Mouse (Mus musculus): ENCODE measurements around the gene Wdr37. TPM values are rescaled to one million over a fixed set of nuclear protein-coding genes. Genes with fewer than 3 reads are reported as not detected.

Gene Wdr37
- total RNA-seq, 4 experiments from 2014 or later: 31.1 to 39.2 (median 34.4) TPM

Small RNA genes lying within 50 kb of the gene (microRNA-seq; reads per million reads assigned to microRNA genes)
- gene Gm22750: not detected

Other genes starting within 250 kb of the Wdr37 start
- 1 to 10 TPM; 4.0 to 6.0 (median 5.3) TPM for gene Idi1, start 13.6 kb upstream of the Wdr37 start, total RNA-seq (2022)
- gene Gm9745, start 76.3 kb upstream of the Wdr37 start, total RNA-seq (2022): not detected
- not detected for gene Idi2, start 81.0 kb upstream of the Wdr37 start, total RNA-seq (2022)
- 10 to 100 TPM; 38.4 to 40.3 (median 39.8) TPM for gene Gtpbp4, start 124.2 kb upstream of the Wdr37 start, total RNA-seq (2022)
- gene Larp4b, start 222.0 kb upstream of the Wdr37 start, total RNA-seq (2022): 10 to 100 TPM; 61.4 to 87.8 (median 77.9) TPM

Measured in heart, adult 8-10 months (tissue).